Mouse (Mus musculus): ENCODE results near the gene Cct4. TPM values are rescaled to one million over a fixed set of nuclear protein-coding genes. Genes with fewer than 3 reads are reported as not detected.

The Cct4 gene
- polyA plus RNA-seq, 1 experiment from 2014 or later: 436 TPM

DNA sequence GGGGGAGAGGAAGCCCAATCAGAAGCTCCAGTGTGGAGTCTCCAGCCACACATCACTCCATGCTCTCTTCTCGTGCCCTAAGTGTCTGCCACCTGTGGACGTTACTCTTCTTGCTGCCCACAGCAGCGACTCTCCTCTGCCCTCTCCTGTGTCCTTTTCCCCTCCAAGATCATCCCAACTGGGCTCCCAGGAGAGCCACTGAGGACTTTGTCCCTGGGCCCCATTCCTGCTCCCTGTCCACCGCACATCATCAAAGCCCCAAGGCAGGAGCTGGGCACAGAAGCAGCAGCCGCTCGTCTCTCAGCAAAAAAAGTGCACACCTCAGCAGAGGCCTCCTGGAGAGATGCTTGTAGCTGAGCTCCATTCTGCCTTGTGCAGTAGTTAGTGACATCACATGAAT, 24.7 kb downstream of the Cct4 start:
- no peak for DNase-seq (ENCODE audit: low spot score)
- WGBS: 76% methylated on average over 6 of the region's 6 CpGs
- H3K36me3 ChIP-seq: no peaks in the 10 kb centered on the region
- no peak overlapping the region for H3K27ac ChIP-seq (replicated peaks)
- no peaks in the 10 kb centered on the region for H3K27me3 ChIP-seq (ENCODE audit: low read depth, poor library complexity, severe bottlenecking)
- H3K4me1 ChIP-seq: no peaks in the 10 kb centered on the region
- 0 out of 2 replicates have a peak, but pooled peaks cover 5% of the 10 kb centered on the region for H3K9me3 ChIP-seq (replicated peaks)
- H3K4me3 ChIP-seq: no peak overlapping the region

DNA sequence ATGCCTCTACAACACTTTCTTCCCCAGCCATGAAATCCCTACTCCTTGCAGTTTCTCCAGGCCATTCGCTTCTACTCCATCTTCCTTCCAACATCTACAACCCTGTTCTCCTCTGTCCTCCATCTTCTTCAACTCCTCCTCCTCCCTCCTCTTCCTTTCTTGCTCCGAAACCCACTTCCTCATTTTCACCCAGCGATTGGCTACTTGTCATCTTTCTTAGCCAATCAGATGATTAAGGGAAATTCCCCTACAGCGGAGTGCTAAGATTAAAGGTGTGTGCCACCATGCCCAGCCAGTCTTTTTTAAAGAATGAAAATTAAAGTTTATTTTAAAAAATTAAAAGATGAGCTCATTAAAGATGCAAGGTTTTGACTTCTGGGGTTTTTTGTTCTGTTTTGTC, 27.6 kb downstream of the Cct4 start:
- Histone ChIP-seq H3K27me3 (ENCODE audit: low read depth, poor library complexity, severe bottlenecking) (no peaks in the 10 kb centered on the region), H3K4me3 (no peak overlapping the region), H3K9me3 (replicated peaks) (0 out of 2 replicates have a peak, but pooled peaks cover 5% of the 10 kb centered on the region), H3K36me3 (no peaks in the 10 kb centered on the region), H3K4me1 (peaks cover 3% of the 10 kb centered on the region; the same call in 1 of the 2 replicates), H3K27ac (replicated peaks) (no peak overlapping the region)
- WGBS: 97% methylated on average over 4 of the region's 4 CpGs
- DNase-seq (ENCODE audit: low spot score): no peak

DNA sequence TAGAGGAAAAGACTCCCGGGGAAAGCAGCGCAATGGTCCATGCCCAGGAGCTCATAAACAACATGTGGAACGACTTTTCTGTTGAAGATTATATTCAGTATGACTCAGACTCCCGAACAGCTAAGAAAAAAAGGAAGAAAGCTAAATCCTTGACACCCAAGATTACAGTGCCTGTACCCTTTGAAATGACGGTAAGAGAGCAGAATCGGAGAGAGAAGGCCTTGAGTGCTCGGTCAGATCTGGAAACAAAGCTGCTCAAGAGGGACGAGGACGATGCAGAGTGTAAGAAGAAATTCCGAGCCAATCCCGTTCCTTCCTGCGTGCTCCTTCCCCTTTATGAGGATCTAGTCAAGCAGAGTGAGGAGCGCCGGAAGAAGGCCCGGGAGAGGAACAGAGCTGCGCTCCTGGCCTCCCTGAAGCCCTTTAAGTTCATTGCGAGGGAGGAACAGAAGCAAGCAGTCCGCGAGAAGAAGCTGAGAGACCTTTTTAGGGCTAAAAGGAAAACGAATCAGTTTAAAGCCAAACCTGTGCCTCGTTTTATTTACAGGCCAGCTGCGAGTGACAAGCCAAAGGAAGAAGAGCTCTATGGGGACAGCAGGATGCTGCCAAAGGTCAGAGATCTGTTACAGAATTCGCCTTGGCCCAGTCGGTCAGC, 29.9 kb downstream of the Cct4 start:
- H3K4me3 ChIP-seq: no peak overlapping the region
- no peaks in the 10 kb centered on the region for H3K27me3 ChIP-seq (ENCODE audit: low read depth, poor library complexity, severe bottlenecking)
- WGBS: 65% methylated on average over 24 of the region's 24 CpGs
- no peak for DNase-seq (ENCODE audit: low spot score)
- no peaks in the 10 kb centered on the region for H3K36me3 ChIP-seq
- no peak overlapping the region for H3K27ac ChIP-seq (replicated peaks)
- 0 out of 2 replicates have a peak, but pooled peaks cover 5% of the 10 kb centered on the region for H3K9me3 ChIP-seq (replicated peaks)
- peaks cover 3% of the 10 kb centered on the region; the same call in 1 of the 2 replicates for H3K4me1 ChIP-seq

DNA sequence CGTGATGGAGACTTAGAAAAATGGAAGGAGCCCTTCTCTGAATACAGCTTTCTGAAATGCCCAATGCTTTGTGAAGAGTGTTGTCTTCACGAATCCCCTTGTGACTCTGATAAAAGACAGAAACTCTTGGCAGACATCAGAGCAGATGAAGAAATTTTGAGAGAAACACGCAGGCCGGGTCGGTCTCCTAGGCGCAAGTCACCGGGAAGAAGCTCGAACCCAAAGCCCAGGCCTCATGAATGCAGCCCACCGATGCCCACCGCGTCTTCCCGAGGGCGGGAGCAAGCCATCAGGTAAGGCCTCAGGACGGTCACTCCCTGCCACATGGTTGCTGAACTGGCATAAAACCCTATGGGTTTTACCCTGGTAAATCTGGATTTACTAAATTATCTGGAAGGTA, 30.5 kb downstream of the Cct4 start:
- Histone ChIP-seq H3K4me1 (peaks cover 3% of the 10 kb centered on the region; the same call in 1 of the 2 replicates), H3K36me3 (no peaks in the 10 kb centered on the region), H3K9me3 (replicated peaks) (0 out of 2 replicates have a peak, but pooled peaks cover 5% of the 10 kb centered on the region), H3K4me3 (no peak overlapping the region), H3K27me3 (ENCODE audit: low read depth, poor library complexity, severe bottlenecking) (no peaks in the 10 kb centered on the region), H3K27ac (replicated peaks) (no peak overlapping the region)
- no peak for DNase-seq (ENCODE audit: low spot score)
- WGBS: 89% methylated on average over 14 of the region's 14 CpGs

DNA sequence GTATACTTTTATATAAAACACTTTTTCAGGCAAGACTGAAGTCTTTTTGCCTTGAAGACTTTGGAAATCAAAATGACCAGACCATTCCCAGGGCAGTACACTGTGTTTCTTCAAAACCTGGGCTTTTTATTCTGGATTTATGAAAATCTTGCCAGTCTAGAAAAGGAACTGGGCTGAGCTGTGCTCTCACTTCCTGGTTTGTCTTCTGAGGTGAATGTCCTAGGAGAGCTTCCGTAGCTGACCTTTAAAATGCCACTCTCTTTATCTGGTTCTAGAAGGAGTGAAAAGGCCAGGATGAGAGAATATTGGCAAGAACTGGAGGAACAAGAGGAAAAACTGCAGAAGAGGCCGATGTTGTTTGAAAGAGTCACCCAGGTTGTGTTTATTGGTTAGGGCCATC, 32.8 kb downstream of the Cct4 start:
- H3K36me3 ChIP-seq: no peaks in the 10 kb centered on the region
- WGBS: 95% methylated on average over 2 of the region's 2 CpGs
- no peak overlapping the region for H3K4me3 ChIP-seq
- no peak overlapping the region for H3K27ac ChIP-seq (replicated peaks)
- no peak for DNase-seq (ENCODE audit: low spot score)
- 0 out of 2 replicates have a peak, but pooled peaks cover 2% of the 10 kb centered on the region for H3K9me3 ChIP-seq (replicated peaks)
- H3K27me3 ChIP-seq (ENCODE audit: low read depth, poor library complexity, severe bottlenecking): no peaks in the 10 kb centered on the region
- peaks cover 3% of the 10 kb centered on the region; the same call in 1 of the 2 replicates for H3K4me1 ChIP-seq

DNA sequence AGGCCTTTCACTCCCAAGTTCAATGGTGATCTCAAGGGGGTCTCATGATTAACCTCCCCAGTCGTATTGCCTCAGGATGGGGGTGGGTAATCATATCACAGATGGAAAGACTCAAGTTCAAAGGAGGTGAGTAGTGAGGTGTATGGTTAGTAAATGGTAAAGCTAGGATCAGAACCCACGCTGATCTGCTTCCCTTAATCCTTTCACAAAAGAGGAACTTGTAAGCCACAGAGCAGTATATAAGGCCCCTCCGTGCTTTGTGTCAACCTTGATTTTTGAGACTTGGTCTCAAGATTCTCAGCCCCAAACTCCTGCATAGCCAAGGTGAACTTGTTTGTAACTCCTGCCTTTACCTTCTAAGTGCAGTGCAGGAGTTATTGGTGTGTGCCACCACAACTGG, 33.9 kb downstream of the Cct4 start:
- no peaks in the 10 kb centered on the region for H3K9me3 ChIP-seq (replicated peaks)
- WGBS: 64% methylated on average over 3 of the region's 3 CpGs
- no peak overlapping the region for H3K4me3 ChIP-seq
- no peaks in the 10 kb centered on the region for H3K27me3 ChIP-seq (ENCODE audit: low read depth, poor library complexity, severe bottlenecking)
- DNase-seq (ENCODE audit: low spot score): no peak
- no peak overlapping the region for H3K27ac ChIP-seq (replicated peaks)
- H3K36me3 ChIP-seq: no peaks in the 10 kb centered on the region
- peaks cover 3% of the 10 kb centered on the region; the same call in 1 of the 2 replicates for H3K4me1 ChIP-seq

DNA sequence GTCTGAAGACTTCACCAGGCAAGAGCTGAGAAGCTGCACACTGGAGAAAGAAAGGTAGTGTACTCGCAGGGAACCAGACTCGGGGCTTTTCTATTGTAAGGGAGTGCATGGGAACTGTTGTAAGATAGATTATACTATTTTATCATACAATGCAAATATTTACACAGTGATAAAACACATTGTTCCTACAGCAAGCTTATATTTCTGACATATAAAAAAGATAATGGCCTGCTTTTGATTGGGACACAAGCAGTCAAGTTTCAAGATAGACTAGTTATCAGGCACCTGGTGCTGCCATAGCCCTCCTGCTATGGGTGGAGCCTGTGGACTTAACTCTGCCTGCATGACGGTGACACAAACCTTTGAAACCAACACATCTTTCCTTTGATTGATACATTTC, 38.6 kb downstream of the Cct4 start:
- Histone ChIP-seq H3K9me3 (replicated peaks) (no peaks in the 10 kb centered on the region), H3K36me3 (no peaks in the 10 kb centered on the region), H3K27ac (replicated peaks) (no peak overlapping the region), H3K4me3 (no peak overlapping the region), H3K27me3 (ENCODE audit: low read depth, poor library complexity, severe bottlenecking) (no peaks in the 10 kb centered on the region), H3K4me1 (no peaks in the 10 kb centered on the region)
- no peak for DNase-seq (ENCODE audit: low spot score)
- 73% methylated on average over 3 of the region's 3 CpGs for WGBS

DNA sequence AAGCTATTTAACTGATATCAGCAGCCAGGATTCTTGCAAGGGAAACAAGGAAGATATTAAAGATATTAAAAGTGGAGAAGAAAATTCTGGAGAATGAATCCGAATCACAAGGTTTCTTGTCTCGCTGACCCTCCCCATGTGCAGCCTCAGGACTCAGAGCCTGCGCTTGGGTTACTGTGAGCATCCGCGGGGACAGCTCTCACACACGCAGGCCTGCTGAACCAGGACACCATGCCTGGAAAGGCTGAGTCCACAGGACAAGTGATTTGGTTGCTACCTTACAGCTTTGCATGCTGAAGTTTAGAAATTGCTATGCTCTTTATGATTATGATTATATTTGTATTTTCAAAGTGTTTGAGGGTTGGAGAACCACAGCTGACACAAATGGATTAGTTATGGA, 39.1 kb downstream of the Cct4 start:
- H3K27ac ChIP-seq (replicated peaks): no peak overlapping the region
- no peak for DNase-seq (ENCODE audit: low spot score)
- H3K27me3 ChIP-seq (ENCODE audit: low read depth, poor library complexity, severe bottlenecking): no peaks in the 10 kb centered on the region
- H3K4me1 ChIP-seq: no peaks in the 10 kb centered on the region
- no peaks in the 10 kb centered on the region for H3K36me3 ChIP-seq
- H3K4me3 ChIP-seq: no peak overlapping the region
- no peaks in the 10 kb centered on the region for H3K9me3 ChIP-seq (replicated peaks)
- WGBS: 88% methylated on average over 6 of the region's 6 CpGs

DNA sequence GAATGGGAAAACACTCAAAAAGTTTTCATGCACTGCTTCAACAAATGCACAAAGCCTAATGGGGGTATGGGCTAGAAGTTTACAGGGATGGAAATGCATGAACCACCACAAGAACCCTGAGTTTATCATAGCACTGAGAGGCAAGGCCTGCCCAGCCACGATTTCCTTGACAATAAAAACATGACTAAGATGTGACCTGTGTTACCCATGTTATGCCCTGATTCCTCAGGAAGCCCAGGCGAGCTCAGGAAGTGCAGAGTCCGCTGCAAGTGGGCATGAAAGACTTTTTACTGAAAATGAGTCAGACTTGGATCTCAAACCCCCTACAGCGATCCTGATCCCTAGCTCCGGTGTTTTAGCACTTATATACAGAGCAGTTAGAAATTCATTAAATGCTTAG, 56.9 kb downstream of the Cct4 start:
- 77% methylated on average over 5 of the region's 5 CpGs for WGBS
- no peak overlapping the region for H3K4me3 ChIP-seq

DNA sequence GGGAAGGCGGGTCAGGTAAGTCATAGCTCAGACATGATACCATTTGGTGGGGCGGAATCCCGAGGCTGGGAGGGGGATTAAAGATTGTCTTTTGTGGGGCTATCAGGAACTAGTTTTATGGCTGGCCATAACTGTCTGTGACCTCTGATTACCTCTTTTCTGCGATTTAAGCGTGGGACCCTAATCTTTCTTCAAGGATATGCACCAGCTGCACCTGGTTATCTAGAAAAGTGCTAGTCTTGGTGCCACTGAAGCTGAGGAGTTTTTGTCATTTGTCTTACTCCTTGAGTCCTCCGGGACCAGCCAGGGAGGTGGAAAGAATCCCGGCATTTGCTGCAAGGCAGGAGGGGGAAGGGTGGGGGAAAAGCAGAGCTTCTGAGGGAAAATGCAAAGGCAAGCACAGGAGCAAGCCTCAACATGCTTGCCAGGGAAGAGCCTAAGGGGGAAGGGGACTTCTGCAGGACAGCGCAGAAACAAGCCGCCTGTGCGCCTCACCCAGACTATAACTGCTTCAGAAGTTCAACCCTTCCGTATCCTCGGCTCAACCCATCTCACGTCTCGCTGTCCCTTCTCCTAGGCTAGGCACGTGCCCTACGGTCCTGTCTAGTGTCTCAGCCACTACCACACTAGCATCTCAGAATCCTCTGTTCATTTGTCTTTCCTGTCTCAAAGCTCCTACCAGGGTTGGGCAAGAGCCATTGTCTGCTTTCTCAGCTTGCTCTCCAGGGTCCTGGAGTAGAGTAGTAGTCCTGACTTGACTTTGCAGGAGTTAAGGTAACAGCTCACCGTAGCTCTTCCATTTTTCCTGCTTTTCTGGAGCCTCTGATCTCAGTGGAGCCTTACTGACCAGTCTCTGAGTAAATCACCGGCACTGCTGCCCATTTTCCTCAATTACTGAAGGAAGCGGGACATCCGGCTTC, 57.6 kb downstream of the Cct4 start:
- peaks cover 15% of the 10 kb centered on the region for H3K4me1 ChIP-seq
- H3K4me3 ChIP-seq: peak overlapping the region; percentile 16; the same call in 1 of the 2 replicates
- H3K9me3 ChIP-seq (replicated peaks): no peaks in the 10 kb centered on the region
- no peaks in the 10 kb centered on the region for H3K36me3 ChIP-seq
- 0 out of 2 replicates have a peak, but pooled peaks cover 12% of the 10 kb centered on the region for H3K27me3 ChIP-seq (ENCODE audit: low read depth, poor library complexity, severe bottlenecking)
- no peak for DNase-seq (ENCODE audit: low spot score)
- WGBS: 50% methylated on average over 20 of the region's 20 CpGs
- H3K27ac ChIP-seq (replicated peaks): 0 out of 2 replicates have a peak overlapping the region, but pooled peaks have one; percentile 17

More for the DNA sequence above, 56.9 kb downstream of the Cct4 start:
- no peaks in the 10 kb centered on the region for H3K9me3 ChIP-seq (replicated peaks)
- H3K4me1 ChIP-seq: peaks cover 15% of the 10 kb centered on the region
- H3K27ac ChIP-seq (replicated peaks): no peak overlapping the region
- DNase-seq (ENCODE audit: low spot score): no peak
- H3K27me3 ChIP-seq (ENCODE audit: low read depth, poor library complexity, severe bottlenecking): 0 out of 2 replicates have a peak, but pooled peaks cover 12% of the 10 kb centered on the region
- no peaks in the 10 kb centered on the region for H3K36me3 ChIP-seq

DNA sequence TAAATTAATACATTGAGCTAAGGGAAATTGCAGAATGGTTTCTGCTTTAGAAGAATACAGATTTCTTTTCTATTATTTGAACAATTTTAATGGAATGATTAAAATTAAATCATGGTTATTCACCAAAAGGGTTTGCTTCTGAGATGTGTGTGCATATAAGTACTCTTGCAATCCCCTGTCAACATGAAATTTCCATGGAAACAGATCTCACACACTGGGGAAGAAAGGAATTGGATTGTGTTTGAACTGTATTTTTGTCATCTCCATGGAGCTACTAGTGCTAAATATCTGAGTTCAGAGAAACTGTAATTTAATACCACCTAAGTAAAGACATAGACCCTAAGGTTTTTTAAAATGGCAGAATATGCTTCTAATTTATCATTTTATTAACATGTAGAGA, 59.3 kb downstream of the Cct4 start:
- Histone ChIP-seq H3K27me3 (ENCODE audit: low read depth, poor library complexity, severe bottlenecking) (0 out of 2 replicates have a peak, but pooled peaks cover 12% of the 10 kb centered on the region), H3K36me3 (no peaks in the 10 kb centered on the region), H3K4me1 (peaks cover 15% of the 10 kb centered on the region), H3K9me3 (replicated peaks) (no peaks in the 10 kb centered on the region), H3K4me3 (no peak overlapping the region), H3K27ac (replicated peaks) (no peak overlapping the region)
- DNase-seq (ENCODE audit: low spot score): no peak

DNA sequence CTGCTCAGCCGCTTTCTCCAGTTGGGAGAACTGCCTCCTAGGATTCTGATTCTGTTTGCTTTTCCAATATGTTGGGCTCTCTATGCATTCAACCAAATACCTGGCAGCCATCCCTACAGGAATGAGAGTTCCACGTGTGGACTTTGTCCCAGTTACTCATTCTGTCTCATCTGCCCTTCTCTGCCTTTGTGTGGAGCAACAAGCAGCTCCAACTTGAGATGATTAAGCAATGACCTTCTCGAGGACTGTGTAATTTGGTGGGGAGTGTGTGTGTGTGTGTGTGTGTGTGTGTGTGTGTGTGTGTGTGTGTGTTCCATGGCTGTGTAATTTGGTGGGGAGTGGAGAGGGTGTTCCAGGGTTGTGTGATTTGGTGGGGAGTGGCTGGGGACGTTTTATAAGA, 62.0 kb downstream of the Cct4 start:
- 65% methylated on average over 4 of the region's 4 CpGs for WGBS
- DNase-seq (ENCODE audit: low spot score): no peak
- Histone ChIP-seq H3K9me3 (replicated peaks) (no peaks in the 10 kb centered on the region), H3K4me3 (no peak overlapping the region), H3K27ac (replicated peaks) (no peak overlapping the region), H3K27me3 (ENCODE audit: low read depth, poor library complexity, severe bottlenecking) (0 out of 2 replicates have a peak, but pooled peaks cover 12% of the 10 kb centered on the region), H3K4me1 (peaks cover 15% of the 10 kb centered on the region), H3K36me3 (no peaks in the 10 kb centered on the region)
